Mouse (Mus musculus): ENCODE results near the gene Tnp2. TPM values are rescaled to one million over a fixed set of nuclear protein-coding genes. Genes with fewer than 3 reads are reported as not detected.

Tnp2 gene
- polyA plus RNA-seq, 1 experiment from 2014 or later, result not detected

- H3K9me3 ChIP-seq (ENCODE audit: control insufficient read depth, low read length), result no peaks in the 10 kb centered on the region
- no peaks in the 10 kb centered on the region for H3K4me1 ChIP-seq (replicated peaks; ENCODE audit: control insufficient read depth, insufficient read depth, low read length)
- no peak overlapping the region for H3K27ac ChIP-seq (ENCODE audit: low read depth, low read length)
- no peak for DNase-seq (ENCODE audit: low spot score)
- no peaks in the 10 kb centered on the region for H3K27me3 ChIP-seq (ENCODE audit: control insufficient read depth, insufficient read depth, low read length)
- 94% methylated on average over 3 of the region's 3 CpGs for WGBS
- no peak for ATAC-seq (replicated peaks; ENCODE audit: low FRiP score)
- no peak overlapping the region for H3K4me2 ChIP-seq (ENCODE audit: low read depth, low read length, severe bottlenecking)
- no peak overlapping the region for H3K9ac ChIP-seq (ENCODE audit: low read length)
- no peak overlapping the region for H3K4me3 ChIP-seq (ENCODE audit: low read depth, low read length)
- no peaks in the 10 kb centered on the region for H3K36me3 ChIP-seq (ENCODE audit: control insufficient read depth, insufficient read depth, low read length)
Observed at GRCm38 (mm10) chr16:10754521-10755296, 33.8 kb downstream of the Tnp2 start.

- Histone ChIP-seq H3K4me3 (ENCODE audit: low read depth, low read length) (no peak overlapping the region), H3K27me3 (ENCODE audit: control insufficient read depth, insufficient read depth, low read length) (no peaks in the 10 kb centered on the region), H3K9ac (ENCODE audit: low read length) (no peak overlapping the region), H3K9me3 (ENCODE audit: control insufficient read depth, low read length) (no peaks in the 10 kb centered on the region), H3K36me3 (ENCODE audit: control insufficient read depth, insufficient read depth, low read length) (no peaks in the 10 kb centered on the region), H3K27ac (ENCODE audit: low read depth, low read length) (no peak overlapping the region), H3K4me1 (replicated peaks; ENCODE audit: control insufficient read depth, insufficient read depth, low read length) (no peaks in the 10 kb centered on the region), H3K4me2 (ENCODE audit: low read depth, low read length, severe bottlenecking) (no peak overlapping the region)
- ATAC-seq (replicated peaks; ENCODE audit: low FRiP score), result no peak
- no peak for DNase-seq (ENCODE audit: low spot score)
- WGBS, result 77% methylated on average over 7 of the region's 7 CpGs
Observed at GRCm38 (mm10) chr16:10749824-10750223, 38.6 kb downstream of the Tnp2 start.

DNA sequence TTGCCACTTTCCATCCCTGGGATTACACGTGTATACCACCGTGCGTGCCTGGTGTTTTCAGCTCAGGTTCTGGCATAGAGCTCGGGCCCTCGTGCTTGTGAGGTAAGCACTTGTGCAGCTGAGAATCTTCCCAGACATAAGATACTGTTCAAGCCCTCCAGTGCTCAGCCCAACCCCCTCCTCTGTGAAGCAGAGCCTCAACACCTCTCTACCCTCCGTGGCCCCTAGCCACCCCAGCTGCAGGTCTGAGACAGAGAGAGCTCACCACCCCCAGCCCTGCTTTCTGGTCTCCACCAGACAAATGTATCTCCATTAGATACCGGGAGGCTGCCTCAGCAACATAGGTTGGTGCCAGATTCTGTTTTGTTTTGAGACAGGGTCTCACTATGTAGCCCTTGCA, 39.2 kb downstream of the Tnp2 start:
- Histone ChIP-seq H3K4me3 (ENCODE audit: low read depth, low read length) (no peak overlapping the region), H3K9ac (ENCODE audit: low read length) (no peak overlapping the region), H3K9me3 (ENCODE audit: control insufficient read depth, low read length) (no peaks in the 10 kb centered on the region), H3K27ac (ENCODE audit: low read depth, low read length) (no peak overlapping the region), H3K4me2 (ENCODE audit: low read depth, low read length, severe bottlenecking) (no peak overlapping the region), H3K27me3 (ENCODE audit: control insufficient read depth, insufficient read depth, low read length) (no peaks in the 10 kb centered on the region), H3K4me1 (replicated peaks; ENCODE audit: control insufficient read depth, insufficient read depth, low read length) (no peaks in the 10 kb centered on the region), H3K36me3 (ENCODE audit: control insufficient read depth, insufficient read depth, low read length) (no peaks in the 10 kb centered on the region)
- WGBS, result 71% methylated on average over 7 of the region's 7 CpGs
- ATAC-seq (replicated peaks; ENCODE audit: low FRiP score) (no peak), DNase-seq (ENCODE audit: low spot score) (no peak)

- Histone ChIP-seq H3K4me1 (replicated peaks; ENCODE audit: control insufficient read depth, insufficient read depth, low read length) (0 out of 2 replicates have a peak, but pooled peaks cover 4% of the 10 kb centered on the region), H3K27me3 (ENCODE audit: control insufficient read depth, insufficient read depth, low read length) (no peaks in the 10 kb centered on the region), H3K9ac (ENCODE audit: low read length) (no peak overlapping the region), H3K9me3 (ENCODE audit: control insufficient read depth, low read length) (no peaks in the 10 kb centered on the region), H3K4me3 (ENCODE audit: low read depth, low read length) (no peak overlapping the region), H3K36me3 (ENCODE audit: control insufficient read depth, insufficient read depth, low read length) (no peaks in the 10 kb centered on the region), H3K4me2 (ENCODE audit: low read depth, low read length, severe bottlenecking) (no peak overlapping the region), H3K27ac (ENCODE audit: low read depth, low read length) (no peak overlapping the region)
- DNase-seq (ENCODE audit: low spot score), result no peak
- WGBS, result 90% methylated on average over 2 of the region's 2 CpGs
- ATAC-seq (replicated peaks; ENCODE audit: low FRiP score), result no peak
Observed at GRCm38 (mm10) chr16:10741082-10741481, 47.4 kb downstream of the Tnp2 start.

GRCm38 (mm10) chr16:10739854-10740398, 48.5 kb downstream of the Tnp2 start:
- 0 out of 2 replicates have a peak, but pooled peaks cover 4% of the 10 kb centered on the region for H3K4me1 ChIP-seq (replicated peaks; ENCODE audit: control insufficient read depth, insufficient read depth, low read length)
- H3K9me3 ChIP-seq (ENCODE audit: control insufficient read depth, low read length), result no peaks in the 10 kb centered on the region
- no peak overlapping the region for H3K4me2 ChIP-seq (ENCODE audit: low read depth, low read length, severe bottlenecking)
- no peaks in the 10 kb centered on the region for H3K27me3 ChIP-seq (ENCODE audit: control insufficient read depth, insufficient read depth, low read length)
- no peak overlapping the region for H3K27ac ChIP-seq (ENCODE audit: low read depth, low read length)
- H3K4me3 ChIP-seq (ENCODE audit: low read depth, low read length), result no peak overlapping the region
- DNase-seq (ENCODE audit: low spot score) (no peak), ATAC-seq (replicated peaks; ENCODE audit: low FRiP score) (no peak)
- no peak overlapping the region for H3K9ac ChIP-seq (ENCODE audit: low read length)
- H3K36me3 ChIP-seq (ENCODE audit: control insufficient read depth, insufficient read depth, low read length), result no peaks in the 10 kb centered on the region
- WGBS, result 72% methylated on average over 9 of the region's 9 CpGs

DNA sequence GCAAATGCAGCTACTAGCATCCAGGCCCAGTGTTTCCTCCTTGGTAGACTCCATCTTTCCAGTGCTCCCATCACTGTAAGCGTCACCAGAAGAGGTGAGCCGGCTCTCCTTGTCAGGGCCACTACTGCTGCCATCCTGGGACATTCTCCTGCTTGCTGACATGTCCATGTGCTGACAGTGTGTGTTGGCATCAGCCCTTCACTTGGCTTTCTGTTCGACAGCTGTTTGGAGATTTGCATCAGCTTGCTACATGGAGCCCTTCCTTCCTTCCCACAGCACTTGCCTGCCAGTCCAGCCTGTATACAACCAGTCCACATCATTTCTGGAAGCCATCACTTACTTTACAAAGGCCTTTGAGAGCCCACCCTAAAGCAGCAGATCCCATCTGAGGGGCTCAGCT, 49.6 kb downstream of the Tnp2 start:
- no peaks in the 10 kb centered on the region for H3K27me3 ChIP-seq (ENCODE audit: control insufficient read depth, insufficient read depth, low read length)
- DNase-seq (ENCODE audit: low spot score) (no peak), ATAC-seq (replicated peaks; ENCODE audit: low FRiP score) (no peak)
- no peak overlapping the region for H3K27ac ChIP-seq (ENCODE audit: low read depth, low read length)
- H3K4me1 ChIP-seq (replicated peaks; ENCODE audit: control insufficient read depth, insufficient read depth, low read length), result 0 out of 2 replicates have a peak, but pooled peaks cover 4% of the 10 kb centered on the region
- no peak overlapping the region for H3K4me2 ChIP-seq (ENCODE audit: low read depth, low read length, severe bottlenecking)
- WGBS, result 85% methylated on average over 3 of the region's 3 CpGs
- no peaks in the 10 kb centered on the region for H3K9me3 ChIP-seq (ENCODE audit: control insufficient read depth, low read length)
- H3K36me3 ChIP-seq (ENCODE audit: control insufficient read depth, insufficient read depth, low read length), result no peaks in the 10 kb centered on the region
- no peak overlapping the region for H3K4me3 ChIP-seq (ENCODE audit: low read depth, low read length)
- no peak overlapping the region for H3K9ac ChIP-seq (ENCODE audit: low read length)

Other genes starting within 250 kb of the Tnp2 start
- gene Dexi, start 245.6 kb downstream of the Tnp2 start, polyA plus RNA-seq (2014; fragmentation: Nextera tagmentation; extraction: Ambion mirVana), result 23.5 and 25.9 TPM in 2 replicates
- 44.6 and 46.3 TPM in 2 replicates for gene Clec16a, start 243.3 kb downstream of the Tnp2 start, polyA plus RNA-seq (2014; fragmentation: Nextera tagmentation; extraction: Ambion mirVana)
- gene Socs1, start 3.1 kb downstream of the Tnp2 start, polyA plus RNA-seq (2014; fragmentation: Nextera tagmentation; extraction: Ambion mirVana), result 3.0 and 3.2 TPM in 2 replicates
- not detected in 2 replicates for gene Prm3, start 2.3 kb upstream of the Tnp2 start, polyA plus RNA-seq (2014; fragmentation: Nextera tagmentation; extraction: Ambion mirVana)
- not detected in 2 replicates for gene Prm2, start 7.5 kb upstream of the Tnp2 start, polyA plus RNA-seq (2014; fragmentation: Nextera tagmentation; extraction: Ambion mirVana)
- not detected in 2 replicates for gene Prm1, start 17.2 kb upstream of the Tnp2 start, polyA plus RNA-seq (2014; fragmentation: Nextera tagmentation; extraction: Ambion mirVana)
- gene Gm11172, start 24.3 kb upstream of the Tnp2 start, polyA plus RNA-seq (2014; fragmentation: Nextera tagmentation; extraction: Ambion mirVana), result not detected in 2 replicates
- 4.9 and 5.0 TPM in 2 replicates for gene Rmi2, start 46.4 kb upstream of the Tnp2 start, polyA plus RNA-seq (2014; fragmentation: Nextera tagmentation; extraction: Ambion mirVana)